Mouse (Mus musculus) neural tube, embryonic 15.5 days (tissue): Measurements from ENCODE around the gene Nudt2. TPM values are rescaled to one million over a fixed set of nuclear protein-coding genes. Genes with fewer than 3 reads are reported as not detected.

Experiments used
- ATAC-seq: fragments of 200-750 bp; cut with Nextera tagmentation; 2 replicates; pipeline ENCODE4 v1.8.0; 2017; ENCODE audit warnings: mild to moderate bottlenecking, moderate TSS enrichment, moderate library complexity; ENCODE audit not compliant: low FRiP score
- H3K27ac ChIP-seq: fragments of 300-500 bp; sonication (generic); replicated peaks from 2 replicates; pipeline ENCODE4 v1.5.1; 2015; ENCODE audit warnings: mild to moderate bottlenecking, inconsistent platforms
- H3K27me3 ChIP-seq: fragments of 300-500 bp; sonication (generic); replicated peaks from 2 replicates; pipeline ENCODE4 v1.6.1; 2015; ENCODE audit warnings: inconsistent platforms
- H3K36me3 ChIP-seq: fragments of 300-500 bp; sonication (generic); 2 replicates; pipeline ENCODE4 v1.6.1; 2015; ENCODE audit warnings: inconsistent platforms
- H3K4me1 ChIP-seq: fragments of 300-500 bp; sonication (generic); 2 replicates; pipeline ENCODE4 v1.6.1; 2015; ENCODE audit warnings: inconsistent platforms
- H3K4me2 ChIP-seq: fragments of 300-500 bp; sonication (generic); 2 replicates; pipeline ENCODE4 v1.6.1; 2015; ENCODE audit warnings: inconsistent platforms, mild to moderate bottlenecking, moderate library complexity
- H3K4me3 ChIP-seq: fragments of 300-500 bp; sonication (generic); replicated peaks from 2 replicates; pipeline ENCODE4 v1.5.1; 2015; ENCODE audit warnings: mild to moderate bottlenecking, inconsistent platforms
- H3K9ac ChIP-seq: fragments of 300-500 bp; sonication (generic); replicated peaks from 2 replicates; pipeline ENCODE4 v1.6.1; 2015; ENCODE audit warnings: mild to moderate bottlenecking, inconsistent platforms
- H3K9me3 ChIP-seq: fragments of 300-500 bp; sonication (generic); replicated peaks from 2 replicates; pipeline ENCODE4 v1.6.1; 2016; ENCODE audit warnings: inconsistent platforms
- WGBS: fragments of 180-500 bp; shearing (Covaris S2); methylation state at CpG from one replicate; pipeline ENCODE4 v1.1.7; 2015; ENCODE audit warnings: mixed read lengths; 5-methylcytosine and 5-hydroxymethylcytosine counted together
- polyA plus RNA-seq: library from polyadenylated mRNA; unstranded; fragments of >200 nt; fragmentation: Nextera tagmentation; extraction: Ambion mirVana; gene quantifications from 2 replicates; pipeline ENCODE4 v1.2.1, GENCODE M21; 2015

The Nudt2 gene
- polyA plus RNA-seq, 1 experiment from 2014 or later, result 71.6 TPM

DNA sequence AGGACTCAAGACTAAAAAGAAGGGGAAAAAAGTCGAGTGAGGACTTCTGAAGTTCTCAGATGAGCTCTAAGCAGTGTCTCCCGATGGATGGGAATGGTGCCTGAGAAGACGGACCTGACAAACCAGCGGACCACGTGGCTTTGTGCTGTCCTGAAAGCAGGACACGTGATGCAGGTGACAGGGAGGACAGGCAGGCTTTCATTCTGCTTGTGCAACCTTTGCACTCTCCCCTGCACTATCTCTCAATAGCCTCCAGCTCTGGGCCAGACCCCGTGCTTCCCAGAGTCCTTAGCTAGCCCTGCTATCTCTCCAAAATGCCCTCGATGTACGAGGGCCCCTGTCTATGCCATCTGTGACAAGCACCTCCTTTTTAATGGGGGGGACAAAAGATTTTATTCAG, 59.9 kb downstream of the Nudt2 start:
- no peak for ATAC-seq
- H3K4me2 ChIP-seq, result no peak overlapping the region
- H3K4me3 ChIP-seq, result no peak overlapping the region
- WGBS, result 72% methylated on average over 9 of the region's 9 CpGs
- no peaks in the 10 kb centered on the region for H3K27me3 ChIP-seq
- H3K9me3 ChIP-seq, result no peaks in the 10 kb centered on the region
- H3K27ac ChIP-seq, result no peak overlapping the region
- peaks cover 13% of the 10 kb centered on the region; the same call in 1 of the 2 replicates for H3K36me3 ChIP-seq
- H3K4me1 ChIP-seq, result peaks cover 33% of the 10 kb centered on the region
- H3K9ac ChIP-seq, result no peak overlapping the region

DNA sequence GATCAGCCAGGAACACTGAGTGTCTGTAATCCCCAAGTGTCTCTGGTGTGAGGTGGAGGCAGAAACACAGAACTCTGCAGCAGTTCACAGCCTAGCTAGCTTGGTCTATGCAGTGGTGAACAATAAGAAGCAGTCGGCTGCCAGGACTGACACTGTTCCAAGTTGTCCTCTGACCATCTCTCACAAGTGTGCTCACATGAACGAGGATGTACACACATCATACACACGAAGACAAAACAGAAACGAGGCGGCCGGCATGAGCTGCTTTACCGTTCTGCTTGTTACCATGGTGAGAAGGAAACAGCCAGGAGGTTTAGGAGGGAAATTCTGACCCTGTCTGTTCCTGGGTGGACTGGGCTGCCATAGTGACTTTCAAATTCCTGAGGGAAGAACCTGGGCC, 61.6 kb downstream of the Nudt2 start:
- H3K9ac ChIP-seq, result no peak overlapping the region
- no peak for ATAC-seq
- H3K4me1 ChIP-seq, result peaks cover 38% of the 10 kb centered on the region
- no peak overlapping the region for H3K4me3 ChIP-seq
- WGBS, result 14% methylated on average over 7 of the region's 7 CpGs
- H3K27me3 ChIP-seq, result no peaks in the 10 kb centered on the region
- 0 out of 2 replicates have a peak overlapping the region, but pooled peaks have one; percentile 20 for H3K27ac ChIP-seq
- H3K4me2 ChIP-seq, result no peak overlapping the region
- peaks cover 2% of the 10 kb centered on the region; the same call in 1 of the 2 replicates for H3K36me3 ChIP-seq
- H3K9me3 ChIP-seq, result no peaks in the 10 kb centered on the region

DNA sequence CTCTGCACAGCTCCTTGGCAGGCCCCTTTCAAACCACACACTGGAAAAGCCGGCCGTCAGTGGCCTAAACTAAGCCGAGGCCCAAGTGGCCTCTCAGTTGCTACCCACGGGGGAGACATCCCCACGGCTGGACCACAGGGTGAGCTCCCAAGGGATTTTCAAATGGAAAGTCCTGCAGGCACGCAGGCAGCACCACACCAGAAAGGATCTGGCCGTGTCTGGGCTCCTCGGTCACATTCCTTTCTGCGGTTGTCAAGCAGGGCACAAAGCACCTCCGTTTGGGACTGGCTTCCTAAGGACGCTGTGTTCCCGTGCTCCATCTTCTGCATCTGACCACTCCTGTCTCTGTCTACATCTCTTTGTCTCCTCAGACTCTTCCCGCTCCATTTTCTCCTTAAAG, 62.1 kb downstream of the Nudt2 start:
- WGBS, result 21% methylated on average over 13 of the region's 13 CpGs
- Histone ChIP-seq H3K9ac (no peak overlapping the region), H3K27ac (0 out of 2 replicates have a peak overlapping the region, but pooled peaks have one; percentile 20), H3K27me3 (no peaks in the 10 kb centered on the region), H3K4me3 (no peak overlapping the region), H3K4me1 (peaks cover 42% of the 10 kb centered on the region), H3K4me2 (no peak overlapping the region), H3K9me3 (no peaks in the 10 kb centered on the region), H3K36me3 (no peaks in the 10 kb centered on the region)
- ATAC-seq, result no peak; the same call in 1 of the 2 replicates

DNA sequence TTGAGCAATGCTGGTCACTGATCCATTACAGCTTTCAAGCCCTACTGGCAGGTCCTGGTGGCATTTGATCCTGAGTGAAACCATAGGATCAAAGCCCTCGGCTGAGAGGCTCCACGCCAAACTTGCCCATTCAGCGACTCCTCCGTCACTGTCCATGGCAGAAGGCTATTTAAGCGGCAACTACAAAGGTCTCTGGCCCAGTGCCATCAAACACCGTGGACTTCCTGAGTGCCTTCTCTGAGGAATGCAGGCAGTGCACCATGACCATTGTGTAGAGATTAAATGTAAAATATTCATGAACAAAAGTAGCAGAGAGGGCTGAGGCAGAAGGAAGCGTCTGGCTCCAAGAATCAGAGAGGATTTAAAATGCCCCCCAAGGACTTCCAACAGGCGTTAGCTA, 63.0 kb downstream of the Nudt2 start:
- 0 out of 2 replicates have a peak overlapping the region, but pooled peaks have one; percentile 38 for H3K27ac ChIP-seq
- peak; percentile 15; the same call in 1 of the 2 replicates for ATAC-seq
- H3K9me3 ChIP-seq, result no peaks in the 10 kb centered on the region
- H3K36me3 ChIP-seq, result no peaks in the 10 kb centered on the region
- H3K4me1 ChIP-seq, result peaks cover 46% of the 10 kb centered on the region
- WGBS, result 12% methylated on average over 8 of the region's 8 CpGs
- H3K4me3 ChIP-seq, result no peak overlapping the region
- no peaks in the 10 kb centered on the region for H3K27me3 ChIP-seq
- H3K4me2 ChIP-seq, result no peak overlapping the region
- H3K9ac ChIP-seq, result no peak overlapping the region

Other genes starting within 250 kb of the Nudt2 start
- 46.3 and 54.7 TPM in 2 replicates for gene Ubap2, start 190.0 kb upstream of the Nudt2 start, polyA plus RNA-seq
- 70.7 and 70.8 TPM in 2 replicates for gene Dcaf12, start 150.3 kb upstream of the Nudt2 start, polyA plus RNA-seq
- gene Ubap1, start 116.2 kb upstream of the Nudt2 start, polyA plus RNA-seq, result 68.1 and 69.3 TPM in 2 replicates
- 2.4 and 3.0 TPM in 2 replicates for gene Kif24, start 264 bp upstream of the Nudt2 start, polyA plus RNA-seq
- 7.8 and 8.3 TPM in 2 replicates for gene AI464131, start 37.9 kb downstream of the Nudt2 start, polyA plus RNA-seq
- gene 1110017D15Rik, start 52.2 kb downstream of the Nudt2 start, polyA plus RNA-seq, result 8.6 and 10.1 TPM in 2 replicates
- 15.2 and 17.9 TPM in 2 replicates for gene Fam219a, start 104.4 kb downstream of the Nudt2 start, polyA plus RNA-seq
- 2.1 and 2.5 TPM in 2 replicates for gene Dnaic1, start 104.6 kb downstream of the Nudt2 start, polyA plus RNA-seq
- gene Enho, start 175.2 kb downstream of the Nudt2 start, polyA plus RNA-seq, result 89.8 and 111 TPM in 2 replicates
- gene Cntfr, start 231.9 kb downstream of the Nudt2 start, polyA plus RNA-seq, result 23.1 and 27.2 TPM in 2 replicates
- 52.6 and 56.6 TPM in 2 replicates for gene Il11ra1, start 234.8 kb downstream of the Nudt2 start, polyA plus RNA-seq
- gene Rpp25l, start 248.4 kb downstream of the Nudt2 start, polyA plus RNA-seq, result 59.3 and 61.1 TPM in 2 replicates